Mouse (Mus musculus) heart, adult 2 months (tissue): ENCODE data around the gene Gm10271. TPM values are rescaled to one million over a fixed set of nuclear protein-coding genes. Genes with fewer than 3 reads are reported as not detected.

Experiments used
- DNase-seq, 2 experiments: peaks; one replicate each; pipeline ENCODE4 v3.0.0; 2021
- H3K27ac ChIP-seq: fragments of 200-600 bp; 2 replicates; pipeline ENCODE4 v1.8.1; 2022
- H3K27me3 ChIP-seq: fragments of 200-500 bp; 2 replicates; pipeline ENCODE4 v1.6.1; 2012; ENCODE audit warnings: mild to moderate bottlenecking, low read length, inconsistent platforms, mixed read lengths; ENCODE audit not compliant: control insufficient read depth, insufficient read depth
- H3K36me3 ChIP-seq: fragments of 200-500 bp; 2 replicates; pipeline ENCODE4 v1.6.1; 2012; ENCODE audit warnings: low read length, inconsistent platforms; ENCODE audit not compliant: control insufficient read depth, insufficient read depth
- H3K4me1 ChIP-seq: fragments of 200-500 bp; 2 replicates; pipeline ENCODE4 v1.6.1; 2011; ENCODE audit warnings: low read length; ENCODE audit not compliant: control insufficient read depth, insufficient read depth
- H3K4me3 ChIP-seq: fragments of 200-600 bp; 2 replicates; pipeline ENCODE4 v1.8.1; 2022
- H3K79me2 ChIP-seq: fragments of 200-500 bp; replicated peaks from 2 replicates; pipeline ENCODE4 v1.6.1; 2012; ENCODE audit warnings: mild to moderate bottlenecking, inconsistent platforms, low read length, moderate library complexity, mixed read lengths; ENCODE audit not compliant: control insufficient read depth, insufficient read depth
- H3K9ac ChIP-seq: fragments of 200-500 bp; 2 replicates; pipeline ENCODE4 v1.6.1; 2012; ENCODE audit warnings: low read depth, mild to moderate bottlenecking, control low read depth, inconsistent platforms, low read length, mixed read lengths
- CTCF ChIP-seq: fragments of 200-600 bp; IDR thresholded peaks from 2 replicates; pipeline ENCODE4 v1.8.1; 2022; ENCODE audit warnings: antibody characterized with exemption, mild to moderate bottlenecking, moderate library complexity
- EP300 ChIP-seq: fragments of 200-500 bp; IDR thresholded peaks from 2 replicates; pipeline ENCODE4 v1.6.1; 2011; ENCODE audit warnings: low read depth, low read length, control low read depth; ENCODE audit not compliant: insufficient read depth
- POLR2A ChIP-seq: fragments of 200-500 bp; IDR thresholded peaks from 2 replicates; pipeline ENCODE4 v1.6.1; 2011; ENCODE audit warnings: mild to moderate bottlenecking, low read depth, low read length, control low read depth; ENCODE audit not compliant: insufficient read depth
- WGBS: fragments of 180-500 bp; shearing (Covaris S2); methylation state at CpG from one replicate; pipeline ENCODE4 v1.1.7; 2018; 5-methylcytosine and 5-hydroxymethylcytosine counted together
- intact Hi-C: fragments of 180-260 bp; cut with DNase I; formaldehyde crosslinking; loops from one replicate; pipeline ENCODE4 v1.15.1; 2025
- long read RNA-seq: library from polyadenylated mRNA; stranded (forward); transcript quantifications from one replicate; pipeline ENCODE4 v2.0.0, GENCODE M21; 2021
- polyA plus RNA-seq: library from polyadenylated mRNA; depleted of rRNA; stranded (reverse); fragments of >200 nt; gene quantifications from 2 replicates; pipeline ENCODE4 v1.2.3, GENCODE M21; 2012; rRNA removed
- total RNA-seq, 2 experiments: library from RNA; stranded (reverse); gene quantifications; 2 replicates each; pipeline ENCODE4 v1.2.3; 2021

Gene Gm10271
- total RNA-seq, result not detected
- not detected in 2 replicates for polyA plus RNA-seq
- long read RNA-seq, result 0 reads

DNA sequence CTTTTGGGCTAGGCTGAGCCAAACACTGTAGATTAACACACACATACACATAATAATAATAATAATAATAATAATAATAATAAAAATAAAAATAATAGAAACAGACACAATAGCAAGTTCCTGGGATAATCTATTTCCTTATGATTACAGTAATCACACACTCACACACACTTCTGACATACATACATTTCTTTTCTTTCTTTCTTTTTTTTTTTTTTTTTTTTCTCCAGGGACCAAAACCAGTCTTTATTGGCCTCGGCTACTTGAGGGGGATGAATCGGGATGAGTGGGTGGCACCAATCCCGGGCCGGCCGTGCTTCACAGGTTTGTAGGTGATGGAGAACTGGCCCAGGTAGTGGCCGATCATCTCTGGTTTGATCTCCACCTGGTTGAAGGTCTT is at the start of gene Gm10271:
TSS of gene Gm10271 (minus strand) at position 101 of the 400 bp plus-strand sequence.
- TF ChIP-seq EP300, result no peak
- TF ChIP-seq CTCF, result no peak
- TF ChIP-seq POLR2A, result no peak
- no peaks in the 10 kb centered on the region for H3K4me1 ChIP-seq
- WGBS, result 94% methylated on average over 6 of the region's 6 CpGs
- no peak within 1 kb of the TSS for H3K4me3 ChIP-seq
- H3K27ac ChIP-seq, result no peak within 1 kb of the TSS
- DNase-seq, result no peak
- H3K79me2 ChIP-seq, result no peaks in the 10 kb centered on the region
- no peak within 1 kb of the TSS for H3K9ac ChIP-seq
- intact Hi-C loops, result no loop called here
- no peaks in the 10 kb centered on the region for H3K36me3 ChIP-seq
- H3K27me3 ChIP-seq, result no peaks in the 10 kb centered on the region

DNA sequence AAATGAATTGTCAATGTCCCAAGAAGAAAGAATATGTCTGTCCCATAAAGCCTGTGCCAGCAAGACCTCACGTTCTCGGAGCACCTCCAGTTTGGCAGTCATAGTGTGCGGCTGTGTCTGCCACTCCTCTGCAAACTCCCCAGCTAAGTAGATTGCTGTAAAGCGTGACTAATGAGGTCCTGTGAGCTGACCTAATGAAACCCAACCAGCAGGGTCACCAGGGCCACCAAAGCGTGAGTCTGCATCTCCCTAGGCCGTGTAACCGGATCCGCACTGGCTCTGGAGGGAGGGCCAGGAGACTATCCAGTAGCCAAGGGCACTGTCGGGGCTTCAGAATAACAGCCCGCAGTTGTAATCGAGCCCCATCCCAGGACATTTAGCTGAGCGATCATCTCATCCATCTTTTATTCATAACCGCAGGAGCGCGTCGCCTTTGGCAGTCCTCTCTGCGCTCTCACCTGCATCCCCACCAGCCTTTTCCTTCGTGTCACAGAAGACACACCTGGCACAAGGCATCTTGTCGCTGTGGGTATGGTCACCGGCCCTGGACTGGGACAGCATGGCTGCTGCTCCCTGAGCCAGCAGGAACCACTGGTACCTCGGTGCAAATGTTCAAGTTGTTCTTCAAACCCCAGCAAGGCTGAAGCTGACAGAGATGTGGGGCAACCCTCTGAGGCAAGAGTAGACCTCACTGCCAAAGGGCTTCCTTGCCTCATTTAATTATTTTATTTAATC is 48.8 kb upstream of the Gm10271 start:
- Histone ChIP-seq H3K4me3 (no peak overlapping the region), H3K27me3 (no peaks in the 10 kb centered on the region), H3K27ac (no peak overlapping the region), H3K9ac (no peak overlapping the region), H3K79me2 (no peaks in the 10 kb centered on the region), H3K36me3 (no peaks in the 10 kb centered on the region), H3K4me1 (no peaks in the 10 kb centered on the region)
- TF ChIP-seq CTCF (no peak), POLR2A (no peak), EP300 (no peak)
- no peak for DNase-seq
- WGBS, result 63% methylated on average over 21 of the region's 21 CpGs
- intact Hi-C loops, result no loop called here

DNA sequence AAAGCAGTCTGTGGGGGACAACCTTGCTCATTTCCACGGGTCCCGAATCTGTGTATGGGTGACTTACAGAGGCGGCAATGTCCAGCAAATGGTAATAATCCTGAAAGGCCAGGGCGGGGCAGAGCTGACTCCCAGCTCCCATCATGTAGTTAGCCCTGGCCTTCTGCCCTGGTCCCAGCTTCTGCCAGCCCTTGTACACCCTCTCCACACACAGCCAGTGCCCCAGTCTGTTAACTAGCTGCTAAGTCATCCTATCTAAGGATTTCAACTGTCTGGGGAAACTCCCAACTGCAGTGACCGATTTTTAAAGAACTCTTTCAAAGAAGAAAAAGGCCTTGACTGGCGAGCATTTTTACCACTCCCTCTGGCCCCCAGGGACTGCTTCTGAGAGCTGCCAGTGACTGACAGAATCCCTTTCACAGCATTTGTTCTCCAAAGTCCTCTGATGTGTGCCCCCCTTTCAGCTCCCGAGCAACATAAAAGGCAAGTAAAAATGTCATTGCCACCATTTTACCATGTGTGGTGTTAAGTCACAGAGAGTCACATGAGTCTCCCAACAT is 46.0 kb upstream of the Gm10271 start:
- no peaks in the 10 kb centered on the region for H3K79me2 ChIP-seq
- H3K27me3 ChIP-seq, result no peaks in the 10 kb centered on the region
- H3K4me3 ChIP-seq, result no peak overlapping the region
- peak; percentile 48 to 56 for DNase-seq
- H3K9ac ChIP-seq, result no peak overlapping the region
- no peak for TF ChIP-seq POLR2A
- TF ChIP-seq CTCF, result no peak
- TF ChIP-seq EP300, result no peak
- no peak overlapping the region for H3K27ac ChIP-seq
- no peaks in the 10 kb centered on the region for H3K36me3 ChIP-seq
- intact Hi-C loops, result no loop called here
- H3K4me1 ChIP-seq, result peaks cover 1% of the 10 kb centered on the region; the same call in 1 of the 2 replicates
- 58% methylated on average over 7 of the region's 7 CpGs for WGBS

- no peaks in the 10 kb centered on the region for H3K36me3 ChIP-seq
- intact Hi-C loops, result no loop called here
- no peak for TF ChIP-seq EP300
- TF ChIP-seq POLR2A, result no peak
- no peak for TF ChIP-seq CTCF
- no peak for DNase-seq
- no peak overlapping the region for H3K9ac ChIP-seq
- no peak overlapping the region for H3K27ac ChIP-seq
- H3K79me2 ChIP-seq, result no peaks in the 10 kb centered on the region
- no peaks in the 10 kb centered on the region for H3K27me3 ChIP-seq
- 16% methylated on average over 5 of the region's 5 CpGs for WGBS
- H3K4me3 ChIP-seq, result no peak overlapping the region
- peaks cover 1% of the 10 kb centered on the region; the same call in 1 of the 2 replicates for H3K4me1 ChIP-seq
Observed at GRCm38 (mm10) chr10:117014565-117014964, 42.2 kb upstream of the Gm10271 start.

DNA sequence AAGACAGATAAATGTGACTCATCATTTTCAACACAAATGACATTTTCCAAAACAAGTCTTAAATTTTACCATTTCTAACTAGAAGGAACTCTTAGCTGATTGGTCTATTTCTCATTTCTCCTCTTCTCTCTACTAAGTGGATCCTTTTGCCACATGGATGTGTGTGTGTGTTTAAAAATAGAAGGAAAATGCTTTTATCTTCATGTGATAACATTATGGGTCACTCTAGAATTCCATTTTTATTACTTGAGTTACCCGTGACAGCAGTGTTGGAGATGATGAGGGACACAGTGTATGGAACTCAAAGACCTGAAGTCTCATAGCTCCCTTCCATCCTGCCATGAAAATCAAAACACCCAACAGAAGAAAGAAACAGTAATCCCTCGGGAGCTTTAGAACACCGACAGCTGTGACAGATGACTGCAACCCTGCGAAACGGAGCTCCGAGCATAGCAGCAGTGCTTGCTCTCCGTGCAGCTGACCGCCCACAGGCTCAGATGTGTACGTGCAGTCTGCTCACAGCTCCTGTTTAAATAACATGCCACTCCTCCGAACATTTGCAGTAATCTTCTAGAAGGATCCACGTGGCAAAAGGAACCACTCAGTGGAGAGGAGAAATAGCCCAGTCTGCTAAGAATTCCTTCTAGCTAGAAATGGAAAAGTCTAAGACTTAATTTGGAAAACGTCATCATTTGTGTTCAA is 41.4 kb upstream of the Gm10271 start:
- Histone ChIP-seq H3K4me3 (no peak overlapping the region), H3K9ac (no peak overlapping the region; the same call in 1 of the 2 replicates), H3K27me3 (no peaks in the 10 kb centered on the region), H3K79me2 (no peaks in the 10 kb centered on the region), H3K36me3 (no peaks in the 10 kb centered on the region), H3K27ac (no peak overlapping the region), H3K4me1 (peaks cover 1% of the 10 kb centered on the region; the same call in 1 of the 2 replicates)
- DNase-seq, result no peak
- peak; percentile 22; the same call in 1 of the 2 replicates for TF ChIP-seq CTCF
- TF ChIP-seq POLR2A, result no peak
- no peak for TF ChIP-seq EP300
- intact Hi-C loops, result no loop called here
- 10% methylated on average over 12 of the region's 12 CpGs for WGBS
